Mouse (Mus musculus) T-helper 1 cell (primary cell): ENCODE results near the gene Phyhd1.

Experiments
- in situ Hi-C: fragments of 300-600 bp; cut with MboI, MseI; formaldehyde crosslinking; loops from one replicate; pipeline ENCODE4 v1.15.1; 2025; ENCODE audit warnings: high pct_unique_total_duplicates

Phyhd1 gene

GRCm38 (mm10) chr2:30281651-30282050, 15.6 kb downstream of the Phyhd1 start:
- in situ Hi-C loops = loop anchor here (5.0 kb wide), 1 partner anchor 39 kb away; the partner anchor contains the start of gene Gm28035

DNA sequence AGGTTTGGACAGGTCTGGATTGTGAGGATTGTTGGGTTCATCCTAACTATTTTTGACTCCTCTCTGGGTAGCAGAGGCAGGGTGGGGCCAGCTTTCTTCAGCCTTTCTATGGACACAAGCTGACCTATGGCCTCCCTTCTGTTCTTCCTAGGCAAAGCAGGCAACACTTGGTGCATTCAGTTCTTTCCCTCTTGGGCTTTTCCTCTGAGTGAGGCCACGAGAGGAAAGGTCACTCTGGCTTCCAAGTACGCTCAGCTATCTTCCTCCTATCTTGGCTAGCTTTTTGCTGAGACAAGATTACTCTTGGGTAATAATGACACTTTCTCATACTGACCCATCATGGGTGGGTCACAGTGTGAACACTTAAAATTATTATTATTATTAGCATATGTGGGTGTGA, 17.2 kb downstream of the Phyhd1 start:
- in situ Hi-C loops = loop anchor here (5.0 kb wide), 1 partner anchor 41 kb away; the partner anchor contains the start of gene Gm28035

DNA sequence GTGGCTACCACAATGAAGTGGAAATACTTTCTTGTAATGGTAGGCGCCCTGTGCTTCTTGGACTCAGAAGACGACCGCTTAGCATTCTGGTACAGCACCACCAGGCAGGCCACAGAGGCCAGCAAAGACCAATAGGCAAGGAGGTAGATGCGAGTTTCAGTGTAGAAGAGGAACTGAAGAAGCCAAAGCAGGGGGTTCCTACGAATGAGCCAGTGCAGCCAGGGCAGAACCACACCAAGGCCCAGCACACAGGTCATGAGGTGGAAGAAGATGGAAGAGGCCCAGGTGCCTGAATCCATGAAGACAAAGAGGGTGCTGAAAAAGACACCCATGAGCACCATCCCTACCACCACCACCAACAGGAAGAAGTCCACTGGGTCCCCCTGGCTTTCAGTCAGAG, 19.0 kb downstream of the Phyhd1 start:
- in situ Hi-C loops = no loop called here

DNA sequence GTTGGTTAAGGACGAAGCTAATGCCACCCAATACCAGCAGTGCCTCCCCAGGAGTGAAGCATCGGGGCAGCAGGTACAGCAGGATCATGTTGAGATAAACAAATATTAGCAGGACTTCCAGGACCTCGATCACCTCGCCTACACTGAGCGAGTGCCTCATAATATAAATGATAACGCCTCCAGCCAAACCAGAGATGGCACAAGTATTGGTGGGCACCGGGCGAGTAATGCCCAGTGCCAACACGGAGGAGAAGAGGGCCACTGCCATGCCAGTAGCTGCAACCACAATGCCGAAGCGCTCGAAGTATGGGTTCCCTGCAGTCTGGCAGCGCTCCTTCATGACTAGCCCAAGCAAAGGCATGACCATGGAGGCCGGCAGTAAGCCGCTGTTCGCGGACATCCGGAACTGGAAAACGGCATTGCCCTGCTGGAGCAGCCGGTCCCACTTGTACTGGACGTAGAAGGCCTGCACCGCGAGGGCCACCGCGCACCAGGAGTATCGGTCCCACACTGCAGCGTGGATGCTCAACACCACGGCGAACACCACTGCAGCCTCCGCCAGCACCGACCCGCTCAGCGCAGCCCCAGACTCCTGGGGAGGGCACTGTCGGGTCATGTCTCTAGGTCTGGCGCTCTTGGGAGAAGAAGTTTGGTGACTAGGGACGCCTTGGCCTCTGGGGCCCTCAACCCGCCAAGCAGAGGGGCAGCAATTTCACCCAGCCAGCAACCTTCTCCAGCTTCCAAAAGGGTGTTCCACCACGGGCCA, 19.6 kb downstream of the Phyhd1 start:
- in situ Hi-C loops = no loop called here

DNA sequence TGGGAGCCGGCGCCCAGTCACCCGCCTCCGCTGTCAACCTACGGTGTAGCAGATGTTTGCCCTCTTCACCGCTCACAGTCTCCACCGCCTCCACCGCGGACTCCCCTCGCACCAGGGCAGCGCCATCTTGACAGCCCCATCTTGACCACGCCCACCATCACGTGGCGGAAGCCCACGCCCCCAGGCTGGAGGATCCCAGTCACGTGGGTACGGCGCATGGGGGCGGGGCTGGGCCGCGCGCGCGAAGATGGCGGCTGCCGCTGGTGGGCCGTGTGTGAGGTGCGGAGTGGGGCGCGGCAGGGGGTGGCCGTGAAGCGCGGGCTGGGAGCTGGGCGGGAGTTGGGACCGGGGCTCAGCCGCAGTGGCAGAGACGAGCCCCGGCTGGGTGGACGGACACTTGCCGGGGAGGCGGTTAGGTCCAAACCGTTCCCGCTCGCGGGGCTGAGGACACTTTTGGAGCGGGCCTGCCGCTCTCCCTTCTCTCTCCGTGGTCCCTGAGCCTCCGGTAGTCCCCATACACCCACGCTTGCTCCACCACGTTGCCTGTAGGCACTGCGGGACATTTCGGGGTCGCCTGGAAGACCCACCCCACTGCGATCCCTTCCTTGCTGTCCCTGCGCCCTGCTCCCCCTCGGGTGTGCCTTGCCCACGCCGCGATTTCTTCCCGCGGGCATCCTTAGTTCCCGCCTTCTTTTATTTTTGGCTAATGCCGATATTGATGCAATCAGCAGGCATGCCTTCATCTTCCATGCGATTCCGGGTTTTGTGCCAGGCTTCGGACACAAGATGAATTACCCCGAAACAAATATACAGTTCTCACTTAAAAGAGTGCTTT, 20.4 kb downstream of the Phyhd1 start, which contains the start of the genes Dolk and Nup188:
Gene Dolk, minus strand, starts transcription at position 143 of the 835 bp plus-strand sequence.
Gene Nup188, plus strand, starts transcription at position 206 of the 835 bp plus-strand sequence.
- in situ Hi-C loops = no loop called here

GRCm38 (mm10) chr2:30287027-30287373, 21.0 kb downstream of the Phyhd1 start:
- in situ Hi-C loops = no loop called here

DNA sequence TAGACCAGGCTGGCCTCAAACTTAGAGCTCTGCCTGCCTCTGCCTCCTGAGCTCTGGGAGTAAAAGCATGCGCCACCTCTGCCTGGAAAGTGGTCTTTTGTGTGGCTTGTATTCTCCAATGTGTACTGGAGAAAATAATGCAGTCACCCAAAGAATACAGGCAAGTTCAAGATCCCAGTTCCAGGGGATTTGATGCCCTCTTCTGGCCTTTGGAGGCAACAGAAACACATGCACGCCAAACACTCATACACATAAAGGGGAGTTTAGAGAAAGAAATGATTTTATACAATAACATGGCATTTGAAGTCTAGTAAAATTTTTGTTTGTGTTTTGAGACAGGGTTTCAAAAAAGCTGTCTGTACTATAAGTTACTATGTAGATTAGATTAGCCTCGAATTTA, 33.5 kb downstream of the Phyhd1 start:
- in situ Hi-C loops = no loop called here

DNA sequence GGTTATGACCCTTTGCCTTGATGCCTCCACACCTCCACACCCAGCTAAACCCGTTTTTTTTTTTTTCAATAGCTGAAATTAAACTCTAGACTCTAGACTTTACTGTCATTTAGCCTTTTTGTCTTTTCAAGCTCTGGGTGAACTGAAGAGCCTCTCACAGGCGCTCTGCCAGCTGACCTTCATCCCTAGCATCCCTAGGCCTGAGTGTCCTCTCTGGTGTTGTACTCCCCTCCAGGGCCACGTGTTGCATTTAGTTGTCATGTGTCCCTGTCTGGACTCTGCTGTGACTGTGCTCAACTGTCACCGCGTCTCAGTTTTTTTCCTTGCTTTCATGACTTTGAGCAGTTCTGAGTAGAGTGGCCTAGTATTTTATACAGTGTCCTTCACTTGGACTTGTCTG, 34.0 kb downstream of the Phyhd1 start:
- in situ Hi-C loops = no loop called here

DNA sequence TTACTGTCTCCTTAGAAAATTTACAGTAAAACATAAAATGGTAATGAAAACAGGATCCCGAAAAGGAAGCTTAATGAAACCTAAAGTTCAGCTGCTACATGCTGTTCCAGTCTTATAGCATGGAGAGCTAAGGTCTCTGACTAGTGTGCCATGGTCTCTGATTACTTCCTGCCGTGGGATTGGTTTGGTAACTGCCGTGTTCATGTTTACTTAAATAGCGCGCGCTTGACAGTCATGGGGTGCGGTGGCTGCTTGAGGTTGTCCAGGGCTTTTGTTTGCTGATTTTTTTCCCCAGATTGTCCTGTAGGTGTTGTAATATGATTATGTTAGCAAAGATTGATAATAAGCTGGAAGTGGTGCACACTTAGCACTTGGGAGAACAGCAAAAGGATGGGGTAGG, 40.1 kb downstream of the Phyhd1 start:
- in situ Hi-C loops = no loop called here

- in situ Hi-C loops = no loop called here
Observed at GRCm38 (mm10) chr2:30309351-30309750, 43.3 kb downstream of the Phyhd1 start.

GRCm38 (mm10) chr2:30311481-30311880, 45.5 kb downstream of the Phyhd1 start:
- in situ Hi-C loops = no loop called here

DNA sequence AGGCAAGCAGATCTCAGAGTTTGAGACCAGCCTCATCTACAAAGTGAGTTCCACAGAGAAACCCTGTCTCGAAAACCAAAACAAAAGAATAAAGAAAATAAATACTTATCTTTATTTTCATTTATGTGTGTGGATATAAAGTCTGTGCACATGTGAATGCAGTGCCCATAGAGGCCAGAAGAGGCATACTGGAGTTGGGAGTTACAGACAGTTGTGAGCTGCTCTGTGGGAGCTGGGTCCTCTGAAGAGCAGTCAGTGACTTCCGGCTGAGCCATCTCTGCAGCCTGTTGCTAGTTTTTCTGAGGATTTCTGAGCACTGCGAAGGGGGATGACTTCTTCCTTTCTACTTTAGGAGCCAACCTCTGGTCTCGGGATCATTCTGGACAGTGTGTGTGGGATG, 50.1 kb downstream of the Phyhd1 start:
- in situ Hi-C loops = no loop called here

DNA sequence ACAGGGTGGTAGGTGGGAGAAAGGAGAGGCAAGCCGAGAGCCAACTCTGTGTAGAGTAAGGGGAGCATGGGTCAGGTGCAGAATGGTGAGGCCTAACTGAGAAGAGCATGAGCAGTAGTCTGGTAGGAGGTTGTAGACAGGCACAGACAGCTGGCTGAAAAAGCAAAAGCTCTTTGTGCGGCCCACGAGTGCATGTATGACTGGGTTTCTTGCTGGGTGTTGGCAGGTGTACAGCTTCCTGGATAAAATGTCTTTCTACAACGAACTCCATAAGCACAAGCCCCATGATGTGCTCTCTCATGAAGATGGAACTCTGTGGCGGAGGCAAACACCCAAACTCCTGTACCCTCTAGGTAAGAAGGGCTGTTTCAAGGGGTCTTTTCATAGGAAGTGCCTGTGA, 51.0 kb downstream of the Phyhd1 start:
- in situ Hi-C loops = no loop called here

DNA sequence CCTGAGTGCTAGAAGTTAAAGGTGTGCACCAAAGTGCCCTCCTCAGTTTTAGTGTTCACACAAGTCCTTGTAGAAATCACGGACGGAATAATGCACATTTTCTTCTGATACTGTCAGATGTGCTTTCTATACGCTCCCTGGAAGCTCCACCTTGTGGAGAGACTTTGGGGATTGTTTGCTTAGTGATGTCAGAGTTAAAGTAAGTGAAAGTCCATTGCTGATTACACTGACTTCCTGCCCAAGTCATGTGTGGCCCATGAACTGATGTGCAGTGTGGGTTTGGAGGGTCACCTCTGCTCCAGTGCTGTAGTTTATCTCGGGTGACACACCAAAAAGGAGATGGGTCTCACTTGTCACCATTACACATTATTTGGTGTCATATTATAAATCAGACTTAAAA, 53.3 kb downstream of the Phyhd1 start:
- in situ Hi-C loops = no loop called here

DNA sequence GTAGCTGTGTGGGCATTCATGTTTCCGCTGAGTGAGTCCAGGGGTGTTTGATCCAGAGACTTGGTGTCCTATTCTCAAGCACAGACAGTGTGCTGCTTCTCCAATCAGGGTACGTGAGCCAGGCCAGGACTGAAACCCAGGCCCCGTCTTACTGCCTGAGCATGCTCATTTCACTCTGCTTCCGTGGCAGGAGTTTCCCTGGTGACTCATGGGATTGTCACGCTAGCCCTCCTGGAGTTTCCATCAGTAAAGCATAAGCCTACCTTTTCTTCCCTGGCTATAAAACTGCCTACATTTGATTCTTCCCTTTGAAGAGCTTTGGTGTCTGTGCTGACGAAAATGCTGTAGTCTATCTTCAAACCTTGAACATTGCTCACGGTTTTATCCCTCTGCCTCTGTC, 57.1 kb downstream of the Phyhd1 start:
- in situ Hi-C loops = no loop called here

GRCm38 (mm10) chr2:30325296-30325695, 59.3 kb downstream of the Phyhd1 start:
- in situ Hi-C loops = no loop called here

DNA sequence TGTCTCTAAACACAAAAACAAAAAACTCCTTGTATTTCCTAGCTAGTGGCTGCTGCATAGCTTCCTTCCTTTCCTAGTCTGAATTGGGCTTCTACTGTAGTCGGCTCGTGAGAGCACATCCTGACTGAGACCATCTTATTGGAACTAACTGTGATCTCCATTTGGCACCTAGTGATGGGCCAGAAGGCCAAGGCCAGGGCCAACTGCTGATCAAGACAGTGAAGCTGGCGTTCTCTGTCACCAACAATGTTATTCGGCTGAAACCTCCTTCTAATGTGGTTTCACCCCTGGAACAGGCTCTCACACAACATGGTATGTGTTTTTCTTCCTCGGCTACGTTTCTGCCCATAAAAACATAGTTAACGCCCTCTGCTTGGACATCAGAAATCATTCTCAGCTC, 61.3 kb downstream of the Phyhd1 start:
- in situ Hi-C loops = no loop called here

DNA sequence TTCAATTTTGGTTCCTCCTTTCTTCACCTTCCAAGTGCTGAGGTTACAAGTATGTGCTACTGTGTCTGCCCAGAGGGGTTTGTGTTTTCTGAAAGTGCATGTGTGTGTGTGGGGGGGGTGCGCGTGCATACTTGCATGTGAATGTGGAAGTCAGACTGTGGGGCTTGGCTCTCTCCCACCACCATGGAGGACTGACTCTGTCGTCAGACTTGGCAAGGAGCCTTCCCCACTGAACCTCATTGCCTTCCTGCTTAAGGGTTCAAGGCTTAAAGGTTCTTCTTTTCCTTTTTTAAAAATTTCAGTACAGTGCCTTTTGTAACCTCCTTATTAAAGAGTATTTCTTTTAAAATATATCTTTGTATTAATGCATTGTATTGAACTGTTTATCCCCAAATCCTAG, 62.8 kb downstream of the Phyhd1 start:
- in situ Hi-C loops = no loop called here
